Mouse (Mus musculus): ENCODE measurements around the gene Odc1.

DNA sequence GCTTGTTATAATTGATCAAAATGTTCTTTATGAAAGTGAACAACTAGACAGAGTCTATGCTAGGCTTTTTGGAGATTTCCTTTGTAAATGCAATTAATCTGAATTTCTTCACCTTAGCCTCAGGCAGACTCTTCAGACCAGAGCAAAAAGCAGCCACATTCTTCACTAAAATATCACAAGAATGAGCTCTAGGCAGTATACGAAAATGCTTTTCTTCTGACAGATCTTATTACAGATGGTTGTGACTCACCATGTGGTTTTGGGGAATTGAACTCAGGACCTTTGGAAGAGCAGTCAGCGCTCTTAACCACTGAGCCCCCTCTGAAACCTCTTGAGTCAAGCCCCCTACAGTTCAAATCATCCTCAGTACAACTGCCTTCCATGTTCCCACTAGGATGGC lies 49.4 kb downstream of the Odc1 start:
- TF ChIP-seq POLR2A (IDR thresholded peaks at IDR 0.05; ENCODE audit: control insufficient read depth, low read depth, low read length): no peak
- no peak for TF ChIP-seq CTCF (IDR thresholded peaks at IDR 0.05; ENCODE audit: control insufficient read depth, insufficient read depth, insufficient replicate concordance, low read depth, low read length)
